Mouse (Mus musculus) cerebellum, adult 9-10 months (tissue): ENCODE measurements around the gene Hhip.
"Not testable (repeated sequence)": the region's sequence is repeated elsewhere in the genome, so short reads cannot be mapped to it uniquely, and the experiment has no call there.

Experiments used
- DNase-seq: peaks from one replicate; pipeline ENCODE4 v3.0.0; 2022

Gene Hhip

GRCm38 (mm10) chr8:79992121-79992848 lies 65.5 kb downstream of the Hhip start:
- DNase-seq: no peak

- DNase-seq: not testable (repeated sequence)
Measured at GRCm38 (mm10) chr8:79991420-79991819, 66.4 kb downstream of the Hhip start.

- no peak for DNase-seq
Measured at GRCm38 (mm10) chr8:79984946-79985345, 72.9 kb downstream of the Hhip start.

DNA sequence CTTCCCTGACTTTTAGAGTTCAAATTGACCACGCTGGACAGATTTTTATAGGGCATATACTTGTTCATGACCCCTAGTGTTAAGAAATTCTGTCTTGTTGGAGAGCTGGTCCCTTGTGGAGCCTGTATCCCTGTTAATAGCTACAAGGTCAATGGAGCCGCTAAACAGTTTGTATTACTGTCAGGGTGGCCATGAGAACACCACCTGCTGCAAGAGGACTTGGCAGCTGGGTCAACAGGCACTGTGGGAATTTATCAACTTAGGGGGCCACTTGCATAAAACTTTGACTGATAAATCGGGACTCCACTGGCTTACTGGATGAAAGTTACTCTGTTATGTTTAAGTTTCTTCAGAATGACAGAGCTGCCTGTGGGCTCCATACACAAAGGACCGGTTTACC lies 75.7 kb downstream of the Hhip start:
- no peak for DNase-seq

DNA sequence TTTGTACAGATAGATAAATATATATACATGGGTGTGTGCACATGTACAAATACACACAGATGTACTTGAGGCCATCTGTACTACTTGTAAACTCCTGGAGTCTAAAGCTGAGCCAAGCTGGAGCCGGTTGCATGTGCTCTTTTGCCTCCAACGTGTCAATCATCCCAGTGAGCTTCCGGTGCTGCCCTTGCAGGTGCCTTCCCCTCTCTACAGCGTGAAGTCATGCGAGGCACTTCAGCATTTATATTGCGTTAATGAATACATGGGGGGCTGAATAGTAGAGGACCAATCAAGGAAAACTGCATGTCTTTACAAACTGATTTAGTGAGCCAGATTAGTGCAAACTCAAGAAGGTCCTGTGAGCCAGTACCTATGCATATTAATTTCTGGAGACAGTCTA lies 91.6 kb downstream of the Hhip start:
- DNase-seq: no peak

DNA sequence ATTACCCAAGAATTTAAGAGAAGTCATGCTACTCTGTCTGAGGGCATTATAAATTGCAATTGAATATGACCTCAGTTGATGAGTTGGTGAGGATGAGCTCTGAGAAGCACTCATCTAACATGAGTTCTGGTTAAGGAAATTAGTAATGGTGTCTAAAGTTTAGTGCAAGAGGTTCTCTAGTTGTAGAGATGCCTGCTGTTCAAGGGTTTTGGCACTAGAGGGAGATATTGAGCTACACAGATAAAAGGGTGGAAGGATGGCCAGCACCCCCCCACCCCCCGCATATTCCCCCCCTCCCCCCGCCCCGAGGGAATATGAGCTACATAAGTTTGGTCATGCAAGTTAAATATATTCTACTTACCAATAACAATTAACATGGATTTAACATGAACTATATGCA lies 104.9 kb downstream of the Hhip start:
- DNase-seq: peak; percentile 5

GRCm38 (mm10) chr8:79950376-79950775 lies 107.4 kb downstream of the Hhip start:
- DNase-seq: no peak

- DNase-seq: no peak
Measured at GRCm38 (mm10) chr8:79945501-79946076, 112.2 kb downstream of the Hhip start.

DNA sequence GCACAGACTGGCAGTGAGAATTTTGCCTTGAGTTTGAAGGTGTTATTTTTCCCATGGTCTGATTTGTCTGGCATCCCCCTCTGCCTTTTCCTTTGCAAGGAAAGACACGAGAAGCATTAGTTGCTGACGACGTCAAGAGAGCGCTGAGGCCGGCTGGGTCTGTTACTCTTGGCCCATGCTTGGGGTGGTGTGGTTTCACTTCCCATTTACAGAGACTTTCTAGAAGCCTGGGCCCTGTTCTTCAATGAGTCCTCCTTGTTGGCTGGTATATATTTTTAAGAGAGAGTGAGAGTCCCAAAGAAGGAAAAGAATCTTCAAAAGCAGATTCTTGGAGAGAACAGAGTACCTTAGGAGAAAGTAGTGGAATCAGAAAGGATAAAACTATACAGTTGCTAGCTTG lies 116.7 kb downstream of the Hhip start:
- no peak for DNase-seq

DNA sequence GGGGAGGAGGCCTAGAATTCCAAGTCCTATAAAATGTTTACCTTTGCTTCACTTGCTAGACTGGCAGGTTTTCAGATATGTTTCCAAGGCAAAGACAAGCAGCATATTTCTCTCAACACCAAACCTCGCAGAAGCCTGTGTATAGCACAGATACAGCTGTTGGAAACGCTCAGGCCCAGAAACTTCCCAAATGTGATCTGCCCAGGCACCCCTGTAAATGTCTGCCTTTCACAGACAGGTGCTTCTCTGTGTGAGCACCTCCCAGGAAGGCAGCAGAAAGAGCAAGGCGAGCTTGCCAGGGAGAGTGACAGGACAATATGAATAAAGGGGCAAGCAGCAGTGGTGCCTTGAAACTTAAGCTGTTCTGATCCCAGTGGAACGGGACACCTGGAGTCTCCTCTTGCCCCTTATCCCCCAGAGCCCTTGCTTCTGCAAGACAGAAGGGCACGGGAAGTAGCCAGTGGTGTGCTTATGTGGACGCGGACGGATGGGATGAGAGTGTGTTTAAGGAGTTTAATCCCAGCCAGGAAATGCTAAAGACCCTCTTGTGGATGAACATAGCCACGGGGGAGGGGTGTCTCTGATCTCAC lies 120.9 kb downstream of the Hhip start:
- no peak for DNase-seq

DNA sequence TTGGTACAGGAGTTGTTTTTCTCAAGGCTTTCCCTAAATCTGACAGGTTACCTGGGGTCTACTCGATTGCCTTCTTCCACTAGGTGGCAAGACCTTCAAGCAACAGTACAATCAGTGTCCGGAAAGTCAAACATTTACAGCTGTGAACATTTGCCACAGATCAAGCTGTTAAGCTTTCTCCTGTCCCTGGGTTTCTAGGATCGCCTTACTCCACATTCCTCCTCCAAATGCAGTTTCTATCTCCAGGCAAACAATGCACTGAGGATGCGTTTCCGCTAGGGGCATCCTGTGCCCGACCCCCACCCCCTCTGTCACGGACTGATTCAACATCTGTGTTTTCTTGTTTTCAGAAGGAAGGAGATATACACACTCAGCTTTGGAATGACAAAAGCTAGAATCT lies 122.0 kb downstream of the Hhip start:
- no peak for DNase-seq

DNA sequence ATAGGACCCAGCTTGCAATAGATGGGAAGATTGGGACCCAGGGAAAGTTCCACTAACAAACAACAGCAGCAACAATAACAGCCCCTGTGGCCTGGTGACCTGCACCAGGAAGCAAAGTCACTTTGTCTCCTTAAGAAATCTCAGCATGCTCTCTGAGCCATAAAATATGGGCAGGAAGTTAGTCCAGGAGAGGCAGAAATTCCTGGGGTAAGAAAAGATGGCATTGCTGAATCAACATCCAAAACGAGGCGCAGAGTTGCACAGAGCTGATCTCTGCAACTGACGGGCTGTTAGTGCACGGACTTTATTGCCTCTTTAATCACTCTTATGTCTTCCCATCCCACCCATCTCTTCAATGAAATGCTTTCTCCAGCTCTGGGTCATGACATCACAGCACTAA lies 128.6 kb downstream of the Hhip start:
- DNase-seq: no peak

GRCm38 (mm10) chr8:79917211-79917610 lies 140.6 kb downstream of the Hhip start:
- DNase-seq: no peak
